Mouse (Mus musculus) hindbrain, embryonic 16.5 days (tissue): ENCODE results near the gene Rabgef1. TPM values are rescaled to one million over a fixed set of nuclear protein-coding genes. Genes with fewer than 3 reads are reported as not detected.

Experiments used
- ATAC-seq: fragments of 200-750 bp; cut with Nextera tagmentation; 2 replicates; pipeline ENCODE4 v1.8.0; 2017; ENCODE audit warnings: moderate TSS enrichment, moderate library complexity
- H3K27ac ChIP-seq: fragments of 300-500 bp; sonication (generic); 2 replicates; pipeline ENCODE4 v1.5.1; 2014; ENCODE audit warnings: low read depth, mild to moderate bottlenecking, control low read depth, low read length, moderate library complexity
- H3K27me3 ChIP-seq: fragments of 300-500 bp; sonication (generic); replicated peaks from 2 replicates; pipeline ENCODE4 v1.6.1; 2014; ENCODE audit warnings: low read length; ENCODE audit not compliant: control insufficient read depth, insufficient read depth
- H3K36me3 ChIP-seq: fragments of 300-500 bp; sonication (generic); 2 replicates; pipeline ENCODE4 v1.6.1; 2014; ENCODE audit warnings: mild to moderate bottlenecking, low read length, moderate library complexity, mixed read lengths; ENCODE audit not compliant: control insufficient read depth, insufficient read depth
- H3K4me1 ChIP-seq: fragments of 300-500 bp; sonication (generic); 2 replicates; pipeline ENCODE4 v1.6.1; 2014; ENCODE audit warnings: low read depth, low read length; ENCODE audit not compliant: control insufficient read depth, insufficient read depth
- H3K4me2 ChIP-seq: fragments of 300-500 bp; sonication (generic); 2 replicates; pipeline ENCODE4 v1.6.1; 2014; ENCODE audit warnings: mild to moderate bottlenecking, low read length, control low read depth, moderate library complexity
- H3K4me3 ChIP-seq: fragments of 300-500 bp; sonication (generic); 2 replicates; pipeline ENCODE4 v1.5.1; 2014; ENCODE audit warnings: mild to moderate bottlenecking, low read length, control low read depth, moderate library complexity
- H3K9ac ChIP-seq: fragments of 300-500 bp; sonication (generic); 2 replicates; pipeline ENCODE4 v1.6.1; 2014; ENCODE audit warnings: low read depth, mild to moderate bottlenecking, control low read depth, low read length, moderate library complexity
- H3K9me3 ChIP-seq: fragments of 300-500 bp; sonication (generic); 2 replicates; pipeline ENCODE4 v1.6.1; 2014; ENCODE audit warnings: mild to moderate bottlenecking, low read length, moderate library complexity; ENCODE audit not compliant: control insufficient read depth
- WGBS: fragments of 180-500 bp; shearing (Covaris S2); extraction: QIAGEN DNeasy Blood & Tissue Kit; methylation state at CpG from one replicate; pipeline ENCODE4 v1.1.7; 2014; 5-methylcytosine and 5-hydroxymethylcytosine counted together
- polyA plus RNA-seq: library from polyadenylated mRNA; unstranded; fragments of >200 nt; fragmentation: Nextera tagmentation; extraction: Ambion mirVana; gene quantifications from 2 replicates; pipeline ENCODE4 v1.2.1, GENCODE M21; 2015

The Rabgef1 gene
- polyA plus RNA-seq, 1 experiment from 2014 or later: 40.0 TPM

GRCm38 (mm10) chr5:130218336-130218735, 46.7 kb downstream of the Rabgef1 start:
- H3K4me3 ChIP-seq: no peak overlapping the region
- ATAC-seq: no peak
- H3K9me3 ChIP-seq: no peaks in the 10 kb centered on the region
- H3K36me3 ChIP-seq: peaks cover 2% of the 10 kb centered on the region; the same call in 1 of the 2 replicates
- H3K4me1 ChIP-seq: peaks cover 12% of the 10 kb centered on the region
- no peak overlapping the region for H3K4me2 ChIP-seq
- no peak overlapping the region for H3K9ac ChIP-seq
- H3K27me3 ChIP-seq: no peaks in the 10 kb centered on the region
- 84% methylated on average over 5 of the region's 5 CpGs for WGBS
- H3K27ac ChIP-seq: no peak overlapping the region

- 54% methylated on average over 2 of the region's 2 CpGs for WGBS
- H3K4me3 ChIP-seq: peak overlapping the region; percentile 54
- no peaks in the 10 kb centered on the region for H3K9me3 ChIP-seq
- H3K36me3 ChIP-seq: no peaks in the 10 kb centered on the region
- peak overlapping the region; percentile 86 for H3K27ac ChIP-seq
- H3K4me2 ChIP-seq: peak overlapping the region; percentile 82
- ATAC-seq: 0 out of 2 replicates have a peak, but pooled peaks have one; percentile 3
- H3K9ac ChIP-seq: peak overlapping the region; percentile 78
- no peaks in the 10 kb centered on the region for H3K27me3 ChIP-seq
- peaks cover 19% of the 10 kb centered on the region for H3K4me1 ChIP-seq
These were observed 49.7 kb downstream of the Rabgef1 start for GRCm38 (mm10) chr5:130221316-130221715.

GRCm38 (mm10) chr5:130221760-130222145, 50.2 kb downstream of the Rabgef1 start:
- WGBS: 0% methylated on average over 10 of the region's 10 CpGs
- Histone ChIP-seq H3K36me3 (no peaks in the 10 kb centered on the region), H3K27ac (peak overlapping the region; percentile 86), H3K4me2 (peak overlapping the region; percentile 82), H3K9ac (peak overlapping the region; percentile 78), H3K4me3 (peak overlapping the region; percentile 54), H3K27me3 (no peaks in the 10 kb centered on the region), H3K4me1 (peaks cover 19% of the 10 kb centered on the region), H3K9me3 (no peaks in the 10 kb centered on the region)
- peak; percentile 72 for ATAC-seq

GRCm38 (mm10) chr5:130222146-130223004, 50.8 kb downstream of the Rabgef1 start:
- Histone ChIP-seq H3K9me3 (no peaks in the 10 kb centered on the region), H3K4me2 (peak overlapping the region; percentile 82), H3K36me3 (no peaks in the 10 kb centered on the region), H3K27ac (peak overlapping the region; percentile 86), H3K9ac (peak overlapping the region; percentile 78), H3K4me3 (peak overlapping the region; percentile 54), H3K4me1 (peaks cover 19% of the 10 kb centered on the region), H3K27me3 (no peaks in the 10 kb centered on the region)
- under 1% methylated on average over 80 of the region's 88 CpGs for WGBS
- ATAC-seq: peak; percentile 87

GRCm38 (mm10) chr5:130226790-130227189, 55.2 kb downstream of the Rabgef1 start:
- H3K9me3 ChIP-seq: no peaks in the 10 kb centered on the region
- H3K36me3 ChIP-seq: peaks cover 4% of the 10 kb centered on the region
- WGBS: 100% methylated on average over 3 of the region's 3 CpGs
- no peak overlapping the region for H3K9ac ChIP-seq
- H3K4me1 ChIP-seq: peaks cover 11% of the 10 kb centered on the region
- H3K27ac ChIP-seq: no peak overlapping the region
- no peaks in the 10 kb centered on the region for H3K27me3 ChIP-seq
- no peak overlapping the region for H3K4me2 ChIP-seq
- no peak for ATAC-seq
- no peak overlapping the region for H3K4me3 ChIP-seq

- Histone ChIP-seq H3K4me2 (no peak overlapping the region), H3K9ac (no peak overlapping the region), H3K36me3 (peaks cover 15% of the 10 kb centered on the region), H3K4me1 (peaks cover 9% of the 10 kb centered on the region), H3K27me3 (no peaks in the 10 kb centered on the region), H3K4me3 (no peak overlapping the region), H3K9me3 (no peaks in the 10 kb centered on the region), H3K27ac (no peak overlapping the region)
- WGBS: 85% methylated on average over 4 of the region's 4 CpGs
- no peak for ATAC-seq
These were observed 56.5 kb downstream of the Rabgef1 start for GRCm38 (mm10) chr5:130228120-130228519.

GRCm38 (mm10) chr5:130236302-130236701, 64.7 kb downstream of the Rabgef1 start:
- Histone ChIP-seq H3K9ac (no peak overlapping the region), H3K4me1 (no peaks in the 10 kb centered on the region), H3K4me3 (no peak overlapping the region), H3K9me3 (no peaks in the 10 kb centered on the region), H3K36me3 (peaks cover 73% of the 10 kb centered on the region), H3K27ac (no peak overlapping the region), H3K27me3 (no peaks in the 10 kb centered on the region), H3K4me2 (no peak overlapping the region)
- no peak for ATAC-seq
- 93% methylated on average over 8 of the region's 8 CpGs for WGBS

- H3K9ac ChIP-seq: no peak overlapping the region
- H3K27me3 ChIP-seq: no peaks in the 10 kb centered on the region
- no peak overlapping the region for H3K27ac ChIP-seq
- H3K9me3 ChIP-seq: no peaks in the 10 kb centered on the region
- H3K4me3 ChIP-seq: no peak overlapping the region
- WGBS: 88% methylated on average over 7 of the region's 7 CpGs
- no peaks in the 10 kb centered on the region for H3K4me1 ChIP-seq
- peaks cover 68% of the 10 kb centered on the region for H3K36me3 ChIP-seq
- H3K4me2 ChIP-seq: no peak overlapping the region
- no peak for ATAC-seq
These were observed 67.6 kb downstream of the Rabgef1 start for GRCm38 (mm10) chr5:130239236-130239635.

GRCm38 (mm10) chr5:130239856-130240255, 68.3 kb downstream of the Rabgef1 start:
- Histone ChIP-seq H3K27me3 (no peaks in the 10 kb centered on the region), H3K4me3 (no peak overlapping the region), H3K36me3 (peaks cover 66% of the 10 kb centered on the region), H3K9me3 (no peaks in the 10 kb centered on the region), H3K4me2 (no peak overlapping the region), H3K4me1 (no peaks in the 10 kb centered on the region), H3K27ac (no peak overlapping the region), H3K9ac (no peak overlapping the region)
- WGBS: 95% methylated on average over 2 of the region's 2 CpGs
- ATAC-seq: no peak
